Mouse (Mus musculus) spleen, postnatal 36 days (tissue): ENCODE results near the gene Frs2.
"Not testable (repeated sequence)": the region's sequence is repeated elsewhere in the genome, so short reads cannot be mapped to it uniquely, and the experiment has no call there.

Experiments used
- DNase-seq, 2 experiments: peaks; one replicate each; pipeline ENCODE4 v3.0.0; 2022; ENCODE audit warnings: low spot score in 2 of 2, mixed read lengths in 1 of 2

Frs2 gene

GRCm38 (mm10) chr10:117147463-117148360, 622 bp downstream of the Frs2 start:
- peak; percentile 10 to 18 for DNase-seq

DNA sequence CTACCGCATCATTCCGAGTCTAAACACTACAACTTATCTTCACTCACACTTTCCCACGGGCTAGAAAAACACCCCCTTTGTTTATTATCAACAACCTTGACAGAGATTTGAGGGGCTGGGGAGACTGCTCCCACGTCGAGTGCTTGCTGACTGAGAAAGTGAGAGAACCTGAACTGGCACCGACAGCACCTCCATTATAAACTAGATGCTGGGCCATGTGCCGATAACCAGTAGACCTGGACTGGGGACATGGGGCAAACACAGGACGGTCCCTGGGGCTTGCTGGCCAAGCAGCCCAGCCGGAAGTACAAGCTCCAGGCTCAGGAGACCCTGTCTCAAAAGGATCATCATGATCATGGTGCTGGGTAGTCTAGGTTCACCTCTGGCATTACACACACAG, 1.9 kb downstream of the Frs2 start:
- DNase-seq: no peak

GRCm38 (mm10) chr10:117145546-117146265, 2.6 kb downstream of the Frs2 start:
- no peak for DNase-seq

GRCm38 (mm10) chr10:117144628-117145027, 3.7 kb downstream of the Frs2 start:
- no peak for DNase-seq

DNA sequence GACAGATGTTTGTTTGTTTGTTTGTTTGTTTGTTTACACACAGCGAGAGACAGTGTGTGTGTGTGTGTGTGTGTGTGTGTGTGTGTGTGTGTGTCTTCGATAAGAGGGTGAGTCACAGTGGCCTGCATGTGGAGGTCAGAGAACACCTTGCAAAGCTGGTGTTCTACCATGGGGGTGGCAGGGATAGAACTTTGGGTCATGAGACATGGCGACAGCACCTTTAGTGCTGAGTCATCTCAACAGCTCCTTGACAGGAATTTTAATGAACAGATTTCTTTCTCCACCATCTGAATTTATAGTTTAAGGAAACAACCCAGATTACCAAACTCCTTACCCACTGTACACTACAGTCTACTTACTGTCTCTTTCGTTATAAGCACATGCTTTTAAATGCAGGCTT, 4.3 kb downstream of the Frs2 start:
- DNase-seq: no peak

DNA sequence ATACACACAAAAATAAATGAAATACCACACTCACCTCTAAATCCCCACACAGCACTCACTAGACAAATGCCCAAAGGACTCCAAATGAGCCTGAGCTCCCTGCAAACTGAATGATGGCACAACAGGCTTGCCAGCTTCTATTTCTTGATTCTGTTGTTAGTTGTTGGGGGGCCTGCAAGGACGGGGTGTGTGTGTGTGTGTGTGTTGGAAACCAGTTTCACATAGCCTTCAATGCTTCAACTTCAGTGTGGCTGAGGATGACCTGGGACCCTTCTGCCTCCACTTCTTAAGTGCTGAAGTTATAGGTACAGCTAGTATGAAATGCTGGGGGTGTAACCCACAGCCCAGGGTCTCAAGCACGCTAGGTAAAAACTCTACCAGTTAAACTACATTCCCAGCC, 5.0 kb downstream of the Frs2 start:
- DNase-seq: no peak

DNA sequence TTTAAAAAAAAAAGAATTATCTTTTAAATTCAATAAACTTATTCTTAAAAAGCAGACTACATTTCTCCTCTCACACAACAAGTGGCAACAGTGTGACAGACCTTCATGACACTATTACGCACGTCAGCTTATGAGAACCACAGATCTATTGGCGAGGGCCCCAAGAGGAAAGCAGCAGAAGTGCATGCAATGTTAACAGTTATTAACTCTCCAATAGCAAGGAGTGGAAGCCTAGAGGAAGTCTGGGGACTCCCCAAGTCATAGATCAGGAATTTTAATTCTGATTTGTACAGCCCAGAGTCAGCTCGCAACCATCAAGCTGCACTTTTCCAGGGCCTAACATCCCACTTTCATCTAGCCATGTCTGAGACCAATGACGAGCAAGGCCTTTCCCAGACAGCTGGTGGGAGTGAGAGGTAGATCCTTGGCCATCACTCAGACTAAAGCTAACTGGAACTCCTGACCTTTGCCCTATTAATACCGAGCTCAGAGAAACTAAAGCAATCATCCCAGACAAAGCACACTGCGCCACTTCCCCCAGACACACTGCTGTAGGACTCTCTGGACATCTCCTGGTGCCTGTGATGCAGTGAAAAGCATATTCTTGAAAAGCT, 6.3 kb downstream of the Frs2 start:
- no peak for DNase-seq

DNA sequence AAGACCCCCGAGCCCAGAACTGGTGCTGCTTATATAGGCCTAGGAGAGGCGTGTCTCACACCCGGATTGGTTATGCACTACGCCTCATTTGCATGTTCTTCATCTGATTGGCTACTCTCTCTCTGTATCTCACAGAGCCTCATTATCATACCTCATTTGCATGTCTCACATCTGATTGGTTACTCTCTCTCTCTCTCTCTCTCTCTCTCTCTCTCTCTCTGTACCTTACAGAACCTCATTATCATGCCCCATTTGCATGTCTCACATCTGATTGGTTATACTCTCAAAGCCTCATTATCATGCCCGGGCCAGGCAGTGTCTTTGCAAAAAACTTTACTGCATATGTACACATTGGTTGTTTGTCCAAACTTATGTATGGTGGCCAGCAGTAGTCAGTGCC, 16.8 kb downstream of the Frs2 start:
- not testable (repeated sequence) for DNase-seq

DNA sequence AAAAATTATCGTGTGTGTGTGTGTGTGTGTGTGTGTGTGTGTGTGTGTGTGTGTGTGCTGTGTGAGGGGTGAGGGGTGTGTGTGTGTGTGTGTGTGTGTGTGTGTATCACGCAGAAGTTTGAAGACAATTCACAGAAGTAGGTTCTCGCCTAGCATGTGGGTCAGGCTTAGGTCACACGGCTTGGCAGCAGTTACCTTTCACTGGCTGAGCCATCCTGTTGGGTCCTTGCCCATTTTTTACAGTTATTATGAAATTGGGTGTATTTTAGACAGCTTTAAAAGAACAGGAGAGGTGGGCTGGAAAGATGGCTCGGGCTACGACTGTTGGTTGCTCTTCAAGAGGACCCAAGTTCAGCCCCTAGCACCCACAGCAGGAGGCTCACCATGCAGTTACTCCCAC, 18.3 kb downstream of the Frs2 start:
- DNase-seq: no peak

DNA sequence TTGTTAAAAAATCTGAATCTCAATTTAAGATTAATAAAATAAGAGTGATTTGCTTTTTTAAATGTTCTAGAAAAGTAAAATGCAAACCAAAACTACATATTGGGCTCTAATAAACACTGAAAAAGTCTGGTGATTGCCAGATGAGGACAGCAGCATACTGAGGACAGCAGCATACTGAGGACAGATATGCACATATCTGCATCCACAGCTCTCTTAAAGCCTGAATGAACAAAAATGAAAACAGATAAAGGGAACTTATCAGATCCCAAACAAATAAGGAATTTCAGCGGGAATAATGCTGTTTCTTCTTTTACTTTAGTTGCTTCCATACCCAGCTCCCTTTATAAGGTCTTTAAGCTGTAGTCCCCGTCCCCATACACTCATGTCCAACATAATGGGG, 19.6 kb downstream of the Frs2 start:
- DNase-seq: no peak

GRCm38 (mm10) chr10:117127480-117127879, 20.9 kb downstream of the Frs2 start:
- DNase-seq: peak; percentile 39

- DNase-seq: no peak
These were observed 21.6 kb downstream of the Frs2 start for GRCm38 (mm10) chr10:117126719-117127118.

- no peak for DNase-seq
These were observed 22.1 kb downstream of the Frs2 start for GRCm38 (mm10) chr10:117126233-117126632.

DNA sequence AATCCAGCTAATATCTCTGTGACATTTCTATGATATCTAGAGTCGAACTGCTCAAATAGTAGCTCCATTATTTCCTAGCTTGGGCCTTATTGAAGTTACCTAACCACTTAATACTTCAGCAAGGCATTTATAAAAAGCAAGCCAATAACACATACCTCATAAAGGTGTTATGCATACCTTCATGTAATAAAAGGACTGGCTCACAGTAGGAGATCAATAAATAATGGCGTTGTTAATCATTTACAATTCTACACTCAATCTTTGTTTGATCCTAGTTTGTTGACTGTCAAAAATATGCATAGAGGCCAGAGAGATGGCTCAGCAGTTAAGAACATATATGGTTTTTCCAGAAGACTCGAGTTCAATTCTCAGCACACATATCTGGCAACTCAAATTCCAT, 26.9 kb downstream of the Frs2 start:
- DNase-seq: no peak

GRCm38 (mm10) chr10:117120051-117120666, 28.2 kb downstream of the Frs2 start:
- no peak for DNase-seq

DNA sequence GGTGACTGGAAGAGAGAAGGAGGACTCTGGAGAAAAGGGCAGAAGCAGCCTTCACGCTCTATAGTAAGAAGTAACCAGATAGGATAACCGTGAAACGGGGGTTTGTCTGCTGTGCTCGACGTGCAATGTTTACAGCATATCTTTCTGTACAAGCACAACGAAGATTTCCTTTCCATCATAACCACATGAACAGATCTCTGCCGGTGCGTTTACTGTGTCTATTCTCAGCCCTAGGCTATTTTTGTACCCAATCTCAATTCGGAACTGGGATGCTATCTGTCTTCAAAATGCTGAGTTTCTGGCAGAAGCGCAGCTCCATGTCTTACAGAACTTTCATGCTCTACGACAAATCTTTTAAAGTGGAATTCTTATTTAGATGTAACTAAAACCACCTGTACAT, 28.8 kb downstream of the Frs2 start:
- no peak for DNase-seq

DNA sequence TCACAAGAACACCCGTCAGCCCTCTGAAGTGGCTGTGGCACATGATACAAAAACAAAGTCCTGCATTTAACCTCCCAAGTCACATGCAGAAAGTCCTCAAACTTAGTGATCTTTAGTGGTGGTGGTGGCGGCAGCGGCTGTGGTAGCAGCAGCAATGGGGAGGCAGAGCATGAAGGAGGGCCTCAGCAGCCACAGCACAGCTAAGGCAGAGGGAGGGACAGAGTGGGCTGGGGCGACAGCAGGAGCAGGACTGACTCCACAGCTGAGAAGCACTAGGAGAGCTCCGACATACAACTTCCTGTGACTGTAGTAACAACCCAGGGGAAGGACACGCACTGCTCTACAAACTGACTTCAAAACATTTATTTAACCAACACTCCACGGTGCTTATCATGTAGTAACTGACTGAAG, 29.9 kb downstream of the Frs2 start:
- no peak for DNase-seq

GRCm38 (mm10) chr10:117115652-117116051, 32.7 kb downstream of the Frs2 start:
- DNase-seq: no peak

GRCm38 (mm10) chr10:117112545-117112944, 35.8 kb downstream of the Frs2 start:
- DNase-seq: peak; percentile 48 to 54

GRCm38 (mm10) chr10:117111455-117111854, 36.9 kb downstream of the Frs2 start:
- no peak for DNase-seq

GRCm38 (mm10) chr10:117110271-117110670, 38.1 kb downstream of the Frs2 start:
- DNase-seq: no peak

DNA sequence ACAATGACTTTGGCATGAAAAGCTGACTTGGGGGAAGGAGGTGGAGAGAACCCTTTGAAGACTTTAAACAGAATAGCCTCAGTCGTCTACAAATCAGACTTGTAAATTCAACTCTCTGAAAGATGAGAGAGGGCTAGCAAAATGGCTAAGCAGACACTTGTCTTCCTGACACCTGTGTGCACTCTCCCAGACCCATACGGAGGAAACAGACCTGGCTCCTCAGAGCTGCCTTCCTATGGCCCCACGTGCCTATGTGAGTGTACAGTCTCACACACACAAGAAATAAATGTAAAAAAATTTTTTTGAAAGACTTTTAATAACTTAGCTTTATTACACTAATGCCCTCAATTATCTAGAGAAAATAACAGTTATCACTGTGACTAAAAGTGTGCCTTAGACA, 41.6 kb downstream of the Frs2 start:
- no peak for DNase-seq
